Mouse (Mus musculus) embryonic facial prominence, embryonic 12.5 days (tissue): ENCODE data around the gene Snf8. TPM values are rescaled to one million over a fixed set of nuclear protein-coding genes. Genes with fewer than 3 reads are reported as not detected.
A peak's percentile ranks its signal among the peaks of the same experiment; 100 is the strongest.

Source experiments
- ATAC-seq: fragments of 200-750 bp; cut with Nextera tagmentation; 2 replicates; pipeline ENCODE4 v1.8.0; 2017; ENCODE audit not compliant: insufficient number of reproducible peaks, insufficient read depth, low FRiP score, low TSS enrichment
- H3K27ac ChIP-seq: fragments of 300-500 bp; sonication (generic); 2 replicates; pipeline ENCODE4 v1.5.1; 2016; ENCODE audit warnings: mild to moderate bottlenecking
- H3K27me3 ChIP-seq: fragments of 300-500 bp; sonication (generic); 2 replicates; pipeline ENCODE4 v1.6.1; 2016; ENCODE audit warnings: mild to moderate bottlenecking, moderate library complexity
- H3K36me3 ChIP-seq: fragments of 300-500 bp; sonication (generic); 2 replicates; pipeline ENCODE4 v1.6.1; 2016; ENCODE audit warnings: mild to moderate bottlenecking
- H3K4me1 ChIP-seq: fragments of 300-500 bp; sonication (generic); 2 replicates; pipeline ENCODE4 v1.6.1; 2016
- H3K4me2 ChIP-seq: fragments of 300-500 bp; sonication (generic); replicated peaks from 2 replicates; pipeline ENCODE4 v1.6.1; 2016; ENCODE audit warnings: mild to moderate bottlenecking, moderate library complexity
- H3K4me3 ChIP-seq: fragments of 300-500 bp; sonication (generic); 2 replicates; pipeline ENCODE4 v1.5.1; 2016; ENCODE audit warnings: mild to moderate bottlenecking
- H3K9ac ChIP-seq: fragments of 300-500 bp; sonication (generic); 2 replicates; pipeline ENCODE4 v1.6.1; 2016; ENCODE audit warnings: mild to moderate bottlenecking, moderate library complexity
- H3K9me3 ChIP-seq: fragments of 300-500 bp; sonication (generic); 2 replicates; pipeline ENCODE4 v1.6.1; 2016; ENCODE audit warnings: mild to moderate bottlenecking, moderate library complexity
- WGBS: fragments of 180-500 bp; shearing (Covaris S2); methylation state at CpG from one replicate; pipeline ENCODE4 v1.1.7; 2016; 5-methylcytosine and 5-hydroxymethylcytosine counted together
- polyA plus RNA-seq: library from polyadenylated mRNA; unstranded; fragments of >200 nt; fragmentation: Nextera tagmentation; extraction: Ambion mirVana; gene quantifications from 2 replicates; pipeline ENCODE4 v1.2.1, GENCODE M21; 2016

The Snf8 gene
- polyA plus RNA-seq, 1 experiment from 2014 or later: 106 TPM

DNA sequence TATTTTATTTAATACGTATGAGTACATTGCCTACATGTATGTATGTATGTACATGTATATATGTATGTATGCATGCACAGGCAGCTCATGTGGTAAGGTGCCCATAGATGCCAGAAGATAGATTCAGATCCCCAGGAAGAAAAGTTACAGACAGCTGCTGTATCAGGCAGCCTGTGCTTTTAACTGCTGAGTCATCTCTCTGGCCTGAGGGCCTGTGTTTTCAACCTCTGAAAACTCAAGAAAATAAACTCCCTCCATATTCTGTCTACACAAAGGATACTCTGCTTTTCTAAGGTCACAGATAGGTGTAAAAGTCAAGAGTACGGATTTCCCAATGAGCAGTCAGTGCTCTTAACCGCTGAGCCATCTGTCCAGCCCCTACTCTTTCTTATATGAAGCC lies 16.2 kb downstream of the Snf8 start:
- H3K4me2 ChIP-seq: no peak overlapping the region
- 95% methylated on average over 3 of the region's 3 CpGs for WGBS
- H3K27ac ChIP-seq: no peak overlapping the region
- no peaks in the 10 kb centered on the region for H3K27me3 ChIP-seq
- no peak for ATAC-seq
- no peaks in the 10 kb centered on the region for H3K4me1 ChIP-seq
- H3K36me3 ChIP-seq: peaks cover 81% of the 10 kb centered on the region
- H3K4me3 ChIP-seq: no peak overlapping the region
- no peaks in the 10 kb centered on the region for H3K9me3 ChIP-seq
- H3K9ac ChIP-seq: no peak overlapping the region

DNA sequence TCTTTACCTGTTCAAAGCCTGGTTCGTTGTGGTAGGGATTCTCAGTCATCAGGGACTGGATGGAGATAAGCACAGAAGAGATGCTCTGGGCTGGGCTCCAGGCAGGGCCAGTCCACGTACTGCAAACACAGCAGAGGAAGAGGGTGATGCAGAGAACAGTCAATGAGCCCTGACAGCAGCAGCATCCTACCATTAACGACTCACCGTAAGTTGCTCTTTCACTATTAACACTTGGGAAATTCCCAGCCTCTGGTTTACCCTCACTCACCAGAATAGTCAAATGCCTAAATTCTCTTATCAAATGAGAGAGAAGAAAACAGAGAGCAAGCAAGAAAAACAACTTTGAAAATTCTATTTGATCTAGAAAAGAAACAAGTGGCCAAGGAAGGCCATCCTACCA lies 23.6 kb downstream of the Snf8 start:
- Histone ChIP-seq H3K27me3 (no peaks in the 10 kb centered on the region), H3K4me2 (no peak overlapping the region), H3K27ac (no peak overlapping the region), H3K4me3 (no peak overlapping the region), H3K4me1 (peaks cover 6% of the 10 kb centered on the region), H3K36me3 (peaks cover 68% of the 10 kb centered on the region), H3K9ac (no peak overlapping the region), H3K9me3 (no peaks in the 10 kb centered on the region)
- no peak for ATAC-seq
- 93% methylated on average over 4 of the region's 4 CpGs for WGBS

DNA sequence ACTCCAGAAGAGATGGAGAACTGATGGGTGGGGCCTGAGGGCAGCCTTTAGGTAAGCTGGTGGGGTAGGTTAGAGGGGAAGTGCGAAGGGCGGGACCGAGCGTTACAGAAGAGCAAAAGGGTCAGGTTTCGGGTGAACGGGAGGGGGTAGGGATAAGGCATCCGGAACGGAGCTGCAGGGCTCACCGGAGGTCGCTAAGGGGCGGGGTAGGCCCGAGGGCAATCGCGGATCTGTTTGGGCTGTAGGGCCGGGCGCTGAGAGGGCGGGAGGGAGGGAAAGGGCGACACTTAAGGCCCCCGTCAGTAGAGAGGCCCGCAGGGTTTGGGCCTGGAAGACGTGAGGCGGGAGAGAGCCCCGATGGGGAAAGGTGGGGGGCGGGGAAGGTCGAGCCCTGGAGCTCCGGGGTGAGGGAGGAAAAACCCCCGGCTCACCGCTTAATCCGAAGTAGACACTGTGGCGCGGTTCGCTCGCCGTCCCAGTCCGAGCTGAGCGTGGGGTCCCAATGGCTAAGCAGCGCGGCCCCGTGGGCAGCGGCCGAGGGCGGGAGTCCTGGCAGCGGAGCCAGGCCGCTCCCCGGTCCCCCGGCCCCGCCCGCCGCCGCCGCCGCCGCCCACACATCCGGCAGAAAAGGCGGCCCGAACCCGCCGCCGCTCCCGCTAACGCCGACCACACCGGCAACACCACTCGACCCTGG lies 30.0 kb downstream of the Snf8 start:
- H3K27ac ChIP-seq: peak overlapping the region; percentile 82
- peaks cover 20% of the 10 kb centered on the region for H3K4me1 ChIP-seq
- no peaks in the 10 kb centered on the region for H3K9me3 ChIP-seq
- under 1% methylated on average over 59 of the region's 64 CpGs for WGBS
- peaks cover 20% of the 10 kb centered on the region for H3K36me3 ChIP-seq
- H3K4me3 ChIP-seq: peak overlapping the region; percentile 99
- ATAC-seq: peak; percentile 29; the same call in 1 of the 2 replicates
- peak overlapping the region; percentile 94 for H3K9ac ChIP-seq
- H3K27me3 ChIP-seq: no peaks in the 10 kb centered on the region
- H3K4me2 ChIP-seq: peak overlapping the region; percentile 92

DNA sequence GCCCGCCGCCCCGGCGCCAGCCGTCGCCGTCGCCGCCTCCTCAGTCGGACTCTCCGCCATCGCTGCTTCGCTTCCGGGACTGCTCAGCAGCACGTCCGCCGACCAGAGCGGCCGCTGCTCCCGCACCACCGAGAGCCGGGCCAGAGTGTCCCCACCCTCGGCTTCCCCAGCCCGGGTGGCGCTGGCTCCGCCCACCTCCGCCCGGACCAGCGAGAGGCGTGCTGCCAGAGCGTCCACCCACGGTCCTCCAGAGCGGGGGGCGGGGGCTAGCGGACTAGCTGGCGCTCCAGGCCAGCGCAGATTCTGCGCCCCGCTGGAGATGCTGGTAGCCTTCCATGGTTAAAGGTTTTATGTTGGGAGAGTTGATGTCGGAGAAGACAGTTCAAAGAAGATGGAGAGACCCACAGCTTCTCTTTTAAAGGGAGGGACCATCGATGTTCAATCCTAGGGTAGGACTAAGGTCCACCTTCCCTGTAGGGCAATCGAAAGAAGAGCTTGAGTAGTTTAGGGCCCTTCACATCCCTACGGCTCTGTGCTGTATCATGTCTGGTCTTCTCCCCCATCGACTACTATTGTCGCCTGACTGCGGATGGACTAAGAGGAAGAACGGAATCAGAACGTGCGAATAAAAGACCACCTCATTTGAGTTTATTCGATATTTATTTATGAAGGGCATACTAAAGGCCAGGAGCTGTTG lies 30.7 kb downstream of the Snf8 start, which contains the start of gene Ube2z:
TSS of gene Ube2z (minus strand) at position 174 of the 697 bp plus-strand sequence.
- Histone ChIP-seq H3K4me3 (peak within 1 kb of the TSS; percentile 99), H3K9ac (peak within 1 kb of the TSS; percentile 94), H3K27ac (peak within 1 kb of the TSS; percentile 82), H3K4me2 (peak within 1 kb of the TSS; percentile 92), H3K36me3 (peaks cover 19% of the 10 kb centered on the region), H3K9me3 (no peaks in the 10 kb centered on the region), H3K4me1 (peaks cover 20% of the 10 kb centered on the region), H3K27me3 (no peaks in the 10 kb centered on the region)
- 4% methylated on average over 50 of the region's 50 CpGs for WGBS
- peak; percentile 96 for ATAC-seq

DNA sequence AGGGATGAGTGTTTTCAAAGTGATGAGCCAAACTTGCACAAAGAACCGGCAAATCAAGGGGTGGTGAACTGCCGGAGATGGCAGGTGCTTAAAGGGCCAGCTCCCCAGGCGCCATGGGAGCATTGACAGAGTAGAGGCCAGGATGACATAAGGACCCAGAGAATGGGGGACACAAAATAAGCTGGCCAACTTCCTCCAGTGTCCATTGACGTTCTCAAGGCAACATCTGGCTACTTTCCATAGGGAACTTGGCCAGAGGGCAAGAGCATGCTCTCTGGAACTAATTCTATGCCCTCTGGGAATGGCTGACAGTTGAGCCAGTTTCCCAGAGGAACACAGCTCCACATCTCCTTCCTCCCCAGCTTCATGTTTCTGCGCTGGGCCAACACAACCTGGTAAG lies 33.5 kb downstream of the Snf8 start:
- no peak for ATAC-seq
- Histone ChIP-seq H3K4me3 (no peak overlapping the region), H3K4me2 (no peak overlapping the region), H3K27me3 (no peaks in the 10 kb centered on the region), H3K27ac (no peak overlapping the region), H3K9ac (no peak overlapping the region), H3K9me3 (no peaks in the 10 kb centered on the region), H3K36me3 (peaks cover 22% of the 10 kb centered on the region), H3K4me1 (peaks cover 15% of the 10 kb centered on the region)
- 68% methylated on average over 5 of the region's 5 CpGs for WGBS

DNA sequence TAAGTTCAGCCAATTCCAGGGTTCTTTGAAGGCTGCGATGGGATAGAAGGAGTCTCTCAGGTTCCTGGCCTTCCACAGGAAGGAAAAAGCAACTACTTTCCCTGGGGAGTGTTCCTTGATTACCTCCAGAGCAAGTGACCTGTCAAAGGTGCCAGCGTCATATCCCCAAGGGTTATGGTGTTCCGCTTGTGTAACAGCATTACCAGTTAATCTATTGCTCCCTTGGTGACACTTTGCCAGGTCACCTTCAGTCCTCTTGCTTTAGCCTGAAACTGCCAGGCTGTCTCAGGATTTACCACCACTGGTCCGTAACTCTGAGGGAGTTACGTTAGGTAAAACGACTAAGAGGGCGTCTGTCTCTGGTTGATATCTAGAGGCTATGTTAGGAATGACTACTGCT lies 35.7 kb downstream of the Snf8 start:
- no peak for ATAC-seq
- H3K9me3 ChIP-seq: no peaks in the 10 kb centered on the region
- no peak overlapping the region for H3K4me2 ChIP-seq
- no peak overlapping the region for H3K4me3 ChIP-seq
- peaks cover 17% of the 10 kb centered on the region for H3K4me1 ChIP-seq
- no peak overlapping the region for H3K27ac ChIP-seq
- H3K27me3 ChIP-seq: no peaks in the 10 kb centered on the region
- H3K36me3 ChIP-seq: peaks cover 29% of the 10 kb centered on the region
- H3K9ac ChIP-seq: no peak overlapping the region
- WGBS: 86% methylated on average over 7 of the region's 7 CpGs

DNA sequence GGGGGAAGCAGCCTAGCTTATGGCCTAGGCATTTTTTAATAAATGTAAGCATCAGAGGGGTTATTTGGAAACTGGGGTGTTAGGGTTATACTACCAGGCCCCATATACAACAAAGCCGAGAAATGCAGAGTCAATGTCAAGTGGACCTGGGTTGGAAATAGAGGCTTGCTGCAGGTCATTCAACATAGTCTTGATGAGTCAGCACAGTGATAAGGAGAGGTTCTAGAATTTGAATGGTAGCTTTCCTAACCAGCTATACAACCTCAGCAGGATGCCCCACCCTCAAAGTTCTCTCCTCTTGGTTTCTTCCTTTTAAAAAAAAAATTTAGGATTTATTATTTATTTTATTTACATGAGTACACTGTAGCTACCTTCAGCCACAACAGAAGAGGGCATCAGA lies 36.3 kb downstream of the Snf8 start:
- 97% methylated on average over 1 of the region's 1 CpGs for WGBS
- H3K36me3 ChIP-seq: peaks cover 29% of the 10 kb centered on the region
- no peaks in the 10 kb centered on the region for H3K27me3 ChIP-seq

DNA sequence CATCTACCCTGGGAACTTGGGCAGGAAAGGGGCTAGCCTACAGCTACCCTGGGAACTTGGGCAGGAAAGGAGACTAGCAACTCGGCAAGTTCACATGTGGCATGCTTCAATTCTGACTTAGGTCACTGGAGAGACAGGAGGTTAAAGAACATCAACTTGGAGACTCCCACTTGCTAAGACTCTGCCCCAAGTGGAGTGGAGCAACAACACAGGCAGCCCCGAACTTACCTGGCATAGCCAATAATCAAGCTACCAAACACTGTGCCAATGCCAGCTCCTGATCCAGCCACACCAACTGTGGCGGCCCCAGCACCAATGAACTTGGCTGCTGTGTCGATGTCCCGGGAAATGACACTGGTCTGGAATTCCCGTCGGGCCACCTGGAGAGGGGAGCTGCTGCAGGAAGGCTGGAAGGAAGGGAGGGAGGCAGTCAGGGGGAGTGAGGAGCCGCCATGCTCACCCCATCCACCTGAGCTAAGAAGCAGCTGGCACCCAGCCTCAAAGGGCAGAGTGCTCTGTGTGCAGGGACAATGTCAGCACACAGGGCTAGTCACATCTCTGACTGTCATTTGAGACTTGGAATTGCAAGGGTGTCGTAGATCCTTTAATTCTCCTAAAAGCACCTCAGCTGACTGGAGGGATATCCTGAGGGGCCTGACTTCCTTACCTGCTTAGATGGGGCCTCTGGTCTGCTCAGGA lies 38.8 kb downstream of the Snf8 start:
- ATAC-seq: no peak

More for the DNA sequence above, 36.3 kb downstream of the Snf8 start:
- Histone ChIP-seq H3K4me3 (no peak overlapping the region), H3K4me2 (no peak overlapping the region), H3K9me3 (no peaks in the 10 kb centered on the region), H3K4me1 (peaks cover 12% of the 10 kb centered on the region), H3K27ac (no peak overlapping the region), H3K9ac (no peak overlapping the region)
- ATAC-seq: no peak

DNA sequence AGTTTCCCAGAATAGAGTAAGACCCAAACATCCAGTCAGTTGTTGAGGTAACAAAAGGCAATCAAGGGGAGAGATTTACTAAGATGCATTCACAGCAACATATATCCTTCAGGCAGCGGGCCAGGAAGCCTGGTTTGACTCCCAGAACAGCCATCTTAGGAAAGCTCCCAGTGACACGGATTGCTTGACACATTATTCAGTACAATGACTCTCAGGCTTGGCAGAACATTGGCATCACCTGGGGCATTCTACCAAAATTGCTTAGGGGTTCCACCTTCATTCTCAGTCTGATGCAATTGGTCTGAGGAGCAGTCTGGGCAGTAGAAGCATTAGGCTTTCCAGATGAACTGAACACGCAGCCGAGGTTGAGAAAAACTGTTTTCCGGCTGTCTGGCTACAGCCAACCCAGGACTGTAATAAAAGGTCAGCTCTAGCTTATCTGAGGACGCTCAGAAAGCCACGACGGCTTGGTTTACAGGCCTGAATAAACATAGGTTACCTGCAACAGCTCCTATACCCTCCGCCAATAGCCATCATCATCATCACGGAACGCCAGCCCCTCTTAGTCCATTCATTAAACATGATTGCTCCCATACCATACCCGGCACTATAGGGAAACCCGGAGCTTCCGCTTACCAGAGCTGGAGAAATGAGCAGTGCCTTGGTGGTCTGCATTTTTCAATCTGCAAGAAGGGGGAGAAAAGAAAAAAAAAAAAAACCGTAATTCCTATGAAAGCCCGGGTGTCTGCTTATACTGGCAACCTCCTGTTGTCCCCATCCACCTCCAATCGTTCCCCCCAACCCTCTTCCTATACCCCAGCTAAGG lies 39.9 kb downstream of the Snf8 start:
- ATAC-seq: no peak
- Histone ChIP-seq H3K4me1 (peaks cover 12% of the 10 kb centered on the region), H3K9ac (peak overlapping the region; percentile 81), H3K27me3 (no peaks in the 10 kb centered on the region), H3K27ac (peak overlapping the region; percentile 37; the same call in 1 of the 2 replicates), H3K4me3 (peak overlapping the region; percentile 85), H3K9me3 (no peaks in the 10 kb centered on the region), H3K36me3 (peaks cover 29% of the 10 kb centered on the region), H3K4me2 (peak overlapping the region; percentile 85)
- WGBS: 26% methylated on average over 17 of the region's 17 CpGs

More for the DNA sequence above, 38.8 kb downstream of the Snf8 start:
- H3K27me3 ChIP-seq: no peaks in the 10 kb centered on the region
- no peak overlapping the region for H3K4me3 ChIP-seq
- no peak overlapping the region for H3K4me2 ChIP-seq
- H3K27ac ChIP-seq: no peak overlapping the region
- no peaks in the 10 kb centered on the region for H3K9me3 ChIP-seq
- no peak overlapping the region for H3K9ac ChIP-seq
- peaks cover 12% of the 10 kb centered on the region for H3K4me1 ChIP-seq
- H3K36me3 ChIP-seq: peaks cover 29% of the 10 kb centered on the region
- WGBS: 77% methylated on average over 5 of the region's 9 CpGs

DNA sequence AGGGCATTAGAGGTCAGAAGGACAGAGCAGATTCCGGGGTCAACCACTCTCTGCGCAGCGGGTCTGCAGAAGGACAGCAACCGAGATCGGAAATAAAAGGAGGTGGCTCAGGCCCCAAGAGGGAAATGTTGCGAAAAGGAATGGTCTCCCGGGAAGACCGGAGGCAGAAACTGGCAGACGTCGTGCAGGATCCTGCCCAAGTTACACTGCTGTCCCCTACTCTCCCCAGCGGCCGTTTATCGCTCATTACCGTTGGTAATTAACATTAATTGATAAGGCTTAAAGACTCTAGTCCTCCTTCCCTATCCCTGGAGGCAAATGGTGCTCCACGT lies 40.5 kb downstream of the Snf8 start:
- 0 out of 2 replicates have a peak overlapping the region, but pooled peaks have one; percentile 37 for H3K27ac ChIP-seq
- H3K9ac ChIP-seq: peak overlapping the region; percentile 81
- H3K4me1 ChIP-seq: peaks cover 12% of the 10 kb centered on the region
- no peak for ATAC-seq
- H3K27me3 ChIP-seq: no peaks in the 10 kb centered on the region
- WGBS: under 1% methylated on average over 15 of the region's 15 CpGs
- peak overlapping the region; percentile 85 for H3K4me3 ChIP-seq
- H3K36me3 ChIP-seq: peaks cover 25% of the 10 kb centered on the region
- no peaks in the 10 kb centered on the region for H3K9me3 ChIP-seq
- peak overlapping the region; percentile 85 for H3K4me2 ChIP-seq
